Mouse (Mus musculus): ENCODE measurements around the gene Cdh23. TPM values are rescaled to one million over a fixed set of nuclear protein-coding genes. Genes with fewer than 3 reads are reported as not detected.
"Not testable (repeated sequence)": the region's sequence is repeated elsewhere in the genome, so short reads cannot be mapped to it uniquely, and the experiment has no call there.

Gene Cdh23
- 1.1 TPM in 2 replicates for polyA plus RNA-seq (2015; fragmentation: Nextera tagmentation; extraction: Ambion mirVana)

- Histone ChIP-seq H3K4me1 (peaks cover 7% of the 10 kb centered on the region; the same call in 1 of the 2 replicates), H3K9ac (no peak within 1 kb of the TSS), H3K4me3 (no peak within 1 kb of the TSS), H3K4me2 (replicated peaks) (no peak within 1 kb of the TSS), H3K27ac (no peak within 1 kb of the TSS), H3K27me3 (peaks cover 19% of the 10 kb centered on the region), H3K9me3 (no peaks in the 10 kb centered on the region), H3K36me3 (no peaks in the 10 kb centered on the region)
- 84% methylated on average over 6 of the region's 6 CpGs for WGBS
- no peak for ATAC-seq (ENCODE audit: low FRiP score, low read depth)
These were observed at the start of gene Cdh23 for GRCm38 (mm10) chr10:60696390-60696789. Cdh23 (minus strand) TSS chr10:60696490.

GRCm38 (mm10) chr10:60744543-60745290, 48.4 kb upstream of the Cdh23 start:
- H3K4me3 ChIP-seq, result no peak overlapping the region
- peaks cover 14% of the 10 kb centered on the region for H3K4me1 ChIP-seq
- no peaks in the 10 kb centered on the region for H3K27me3 ChIP-seq
- ATAC-seq (ENCODE audit: low FRiP score, low read depth), result no peak
- no peaks in the 10 kb centered on the region for H3K9me3 ChIP-seq
- no peak overlapping the region for H3K4me2 ChIP-seq (replicated peaks)
- H3K27ac ChIP-seq, result no peak overlapping the region
- H3K9ac ChIP-seq, result no peak overlapping the region
- WGBS, result 88% methylated on average over 14 of the region's 14 CpGs
- peaks cover 35% of the 10 kb centered on the region for H3K36me3 ChIP-seq

GRCm38 (mm10) chr10:60743681-60744080, 47.4 kb upstream of the Cdh23 start:
- Histone ChIP-seq H3K9ac (no peak overlapping the region), H3K4me3 (no peak overlapping the region), H3K9me3 (no peaks in the 10 kb centered on the region), H3K36me3 (peaks cover 29% of the 10 kb centered on the region), H3K4me2 (replicated peaks) (no peak overlapping the region), H3K27ac (no peak overlapping the region), H3K27me3 (no peaks in the 10 kb centered on the region), H3K4me1 (peaks cover 14% of the 10 kb centered on the region)
- ATAC-seq (ENCODE audit: low FRiP score, low read depth), result no peak
- WGBS, result 62% methylated on average over 9 of the region's 9 CpGs

- 86% methylated on average over 6 of the region's 6 CpGs for WGBS
- no peaks in the 10 kb centered on the region for H3K27me3 ChIP-seq
- no peak overlapping the region for H3K4me3 ChIP-seq
- no peak for ATAC-seq (ENCODE audit: low FRiP score, low read depth)
- no peak overlapping the region for H3K27ac ChIP-seq
- H3K4me1 ChIP-seq, result peaks cover 13% of the 10 kb centered on the region
- no peak overlapping the region for H3K4me2 ChIP-seq (replicated peaks)
- peaks cover 25% of the 10 kb centered on the region for H3K36me3 ChIP-seq
- H3K9me3 ChIP-seq, result no peaks in the 10 kb centered on the region
- no peak overlapping the region for H3K9ac ChIP-seq
These were observed 46.7 kb upstream of the Cdh23 start for GRCm38 (mm10) chr10:60742942-60743341.

- H3K4me2 ChIP-seq (replicated peaks); H3K4me1 ChIP-seq; H3K27me3 ChIP-seq; H3K27ac ChIP-seq; H3K9me3 ChIP-seq; H3K9ac ChIP-seq; ATAC-seq (ENCODE audit: low FRiP score, low read depth); H3K4me3 ChIP-seq: not testable (repeated sequence)
- WGBS, result 74% methylated on average over 1 of the region's 1 CpGs
- peaks cover 21% of the 10 kb centered on the region for H3K36me3 ChIP-seq
These were observed 46.0 kb upstream of the Cdh23 start for GRCm38 (mm10) chr10:60742296-60742695.

GRCm38 (mm10) chr10:60741435-60741834, 45.1 kb upstream of the Cdh23 start:
- no peaks in the 10 kb centered on the region for H3K27me3 ChIP-seq
- 82% methylated on average over 7 of the region's 7 CpGs for WGBS
- no peaks in the 10 kb centered on the region for H3K9me3 ChIP-seq
- peaks cover 23% of the 10 kb centered on the region for H3K36me3 ChIP-seq
- no peak for ATAC-seq (ENCODE audit: low FRiP score, low read depth)
- H3K4me1 ChIP-seq, result no peaks in the 10 kb centered on the region
- H3K4me2 ChIP-seq (replicated peaks), result no peak overlapping the region
- H3K4me3 ChIP-seq, result no peak overlapping the region
- H3K27ac ChIP-seq, result no peak overlapping the region
- H3K9ac ChIP-seq, result no peak overlapping the region

- Histone ChIP-seq H3K4me1 (no peaks in the 10 kb centered on the region), H3K36me3 (peaks cover 16% of the 10 kb centered on the region), H3K9ac (no peak overlapping the region), H3K27ac (no peak overlapping the region), H3K27me3 (no peaks in the 10 kb centered on the region), H3K4me2 (replicated peaks) (no peak overlapping the region), H3K4me3 (no peak overlapping the region), H3K9me3 (no peaks in the 10 kb centered on the region)
- WGBS, result 85% methylated on average over 4 of the region's 4 CpGs
- ATAC-seq (ENCODE audit: low FRiP score, low read depth), result no peak
These were observed 43.5 kb upstream of the Cdh23 start for GRCm38 (mm10) chr10:60739619-60740363.

- Histone ChIP-seq H3K9me3 (no peaks in the 10 kb centered on the region), H3K36me3 (peaks cover 10% of the 10 kb centered on the region), H3K4me3 (no peak overlapping the region), H3K4me1 (no peaks in the 10 kb centered on the region; the same call in 1 of the 2 replicates), H3K27ac (no peak overlapping the region), H3K9ac (no peak overlapping the region), H3K27me3 (no peaks in the 10 kb centered on the region), H3K4me2 (replicated peaks) (no peak overlapping the region)
- ATAC-seq (ENCODE audit: low FRiP score, low read depth), result no peak
- 85% methylated on average over 8 of the region's 9 CpGs for WGBS
These were observed 41.8 kb upstream of the Cdh23 start for GRCm38 (mm10) chr10:60737886-60738640.

- 59% methylated on average over 11 of the region's 11 CpGs for WGBS
- Histone ChIP-seq H3K36me3 (peaks cover 9% of the 10 kb centered on the region), H3K27ac (no peak overlapping the region), H3K9me3 (no peaks in the 10 kb centered on the region), H3K4me3 (no peak overlapping the region), H3K4me1 (no peaks in the 10 kb centered on the region; the same call in 1 of the 2 replicates), H3K27me3 (no peaks in the 10 kb centered on the region), H3K9ac (no peak overlapping the region), H3K4me2 (replicated peaks) (no peak overlapping the region)
- no peak for ATAC-seq (ENCODE audit: low FRiP score, low read depth)
These were observed 41.0 kb upstream of the Cdh23 start for GRCm38 (mm10) chr10:60737169-60737728.

- H3K27ac ChIP-seq, result no peak overlapping the region
- no peaks in the 10 kb centered on the region; the same call in 1 of the 2 replicates for H3K4me1 ChIP-seq
- no peak overlapping the region for H3K4me2 ChIP-seq (replicated peaks)
- ATAC-seq (ENCODE audit: low FRiP score, low read depth), result no peak
- no peaks in the 10 kb centered on the region for H3K9me3 ChIP-seq
- H3K9ac ChIP-seq, result no peak overlapping the region
- H3K36me3 ChIP-seq, result peaks cover 5% of the 10 kb centered on the region; the same call in 1 of the 2 replicates
- H3K4me3 ChIP-seq, result no peak overlapping the region
- 80% methylated on average over 1 of the region's 1 CpGs for WGBS
- no peaks in the 10 kb centered on the region for H3K27me3 ChIP-seq
These were observed 39.4 kb upstream of the Cdh23 start for GRCm38 (mm10) chr10:60735737-60736136.

GRCm38 (mm10) chr10:60733471-60733870, 37.2 kb upstream of the Cdh23 start:
- no peak for ATAC-seq (ENCODE audit: low FRiP score, low read depth)
- H3K4me2 ChIP-seq (replicated peaks), result no peak overlapping the region
- no peak overlapping the region for H3K27ac ChIP-seq
- no peak overlapping the region for H3K9ac ChIP-seq
- H3K4me1 ChIP-seq, result no peaks in the 10 kb centered on the region; the same call in 1 of the 2 replicates
- 77% methylated on average over 8 of the region's 8 CpGs for WGBS
- no peaks in the 10 kb centered on the region for H3K9me3 ChIP-seq
- no peaks in the 10 kb centered on the region for H3K27me3 ChIP-seq
- H3K36me3 ChIP-seq, result peaks cover 15% of the 10 kb centered on the region
- no peak overlapping the region for H3K4me3 ChIP-seq

All from limb, embryonic 13.5 days (tissue).